Mouse (Mus musculus) kidney, adult 9 months (tissue): ENCODE results near the gene Etl4.

ENCODE experiments used
- DNase-seq: peaks from one replicate; pipeline ENCODE4 v3.0.0; 2022

Gene Etl4

GRCm38 (mm10) chr2:19909171-19909899 lies at the start of gene Etl4:
Etl4 (plus strand) TSS chr2:19909780.
- DNase-seq = no peak

GRCm38 (mm10) chr2:19869167-19869566 lies 40.4 kb upstream of the Etl4 start:
- DNase-seq = no peak

- DNase-seq = no peak
Measured at GRCm38 (mm10) chr2:19871881-19872280, 37.7 kb upstream of the Etl4 start.

GRCm38 (mm10) chr2:19890875-19891274 lies 18.7 kb upstream of the Etl4 start:
- no peak for DNase-seq

DNA sequence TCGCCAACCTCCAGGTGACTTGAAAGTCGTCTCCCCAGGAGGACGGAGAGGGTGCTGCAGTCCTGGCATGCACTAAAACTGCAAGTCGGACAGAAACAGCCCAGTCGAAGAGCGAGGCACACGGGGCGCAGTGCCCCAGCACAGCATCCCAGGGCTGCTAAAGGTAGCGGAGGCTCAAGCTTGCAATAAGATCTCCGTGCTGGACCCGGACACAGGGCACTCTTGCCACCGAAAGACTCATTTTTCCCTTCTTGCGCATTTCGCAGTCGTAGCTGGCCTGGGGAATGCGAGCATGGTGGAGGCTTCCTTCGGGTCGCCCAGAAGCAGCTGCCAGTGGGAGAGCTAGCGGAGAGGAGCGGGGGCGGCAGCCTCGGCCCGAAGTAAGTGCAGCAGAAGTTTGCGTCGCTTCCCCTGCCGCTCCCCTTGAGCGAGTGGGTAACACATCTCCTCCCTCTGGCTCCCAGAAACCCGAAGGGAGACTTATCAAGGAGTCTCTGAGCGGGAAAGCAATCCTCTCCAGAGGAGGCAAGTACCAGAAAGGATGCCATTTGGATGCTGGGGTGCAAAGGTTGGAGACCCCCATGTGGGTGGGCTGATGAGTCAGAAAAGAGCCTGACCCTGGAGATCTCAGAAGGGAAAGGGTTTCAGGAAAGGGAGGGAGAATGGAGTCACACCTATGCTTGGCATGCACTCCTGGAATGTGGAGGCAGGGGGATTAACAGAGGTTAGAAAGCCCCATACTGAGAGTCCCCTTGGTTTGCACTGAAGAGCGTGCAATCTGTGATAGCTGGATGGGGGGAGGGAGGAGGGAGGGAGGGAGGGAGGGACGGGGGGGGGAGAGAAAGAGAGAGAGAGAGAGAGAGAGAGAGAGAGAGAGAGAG lies 560 bp downstream of the Etl4 start:
- no peak for DNase-seq

- DNase-seq = no peak
Measured at GRCm38 (mm10) chr2:19910781-19911175, 1.2 kb downstream of the Etl4 start.

GRCm38 (mm10) chr2:19919190-19919589 lies 9.6 kb downstream of the Etl4 start:
- peak; percentile 44 for DNase-seq

DNA sequence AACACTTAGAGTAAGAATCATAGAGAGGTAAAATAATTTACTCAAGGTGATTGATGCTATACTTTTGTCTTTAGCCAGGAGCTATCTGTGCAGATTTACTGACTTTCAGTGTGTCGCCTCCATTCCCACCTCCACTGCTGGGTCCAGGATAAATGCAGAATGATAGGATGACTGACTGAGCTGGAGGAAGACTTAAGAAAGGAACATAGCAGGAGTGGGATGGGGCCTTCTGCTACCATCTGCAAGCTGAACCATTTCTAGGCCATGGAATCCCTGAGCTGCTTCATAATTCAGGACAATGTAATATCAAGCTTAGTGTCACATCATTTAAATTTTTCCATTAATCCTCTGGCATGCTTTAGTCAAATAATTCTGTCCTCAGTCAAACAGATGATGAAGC lies 20.4 kb downstream of the Etl4 start:
- DNase-seq = no peak

DNA sequence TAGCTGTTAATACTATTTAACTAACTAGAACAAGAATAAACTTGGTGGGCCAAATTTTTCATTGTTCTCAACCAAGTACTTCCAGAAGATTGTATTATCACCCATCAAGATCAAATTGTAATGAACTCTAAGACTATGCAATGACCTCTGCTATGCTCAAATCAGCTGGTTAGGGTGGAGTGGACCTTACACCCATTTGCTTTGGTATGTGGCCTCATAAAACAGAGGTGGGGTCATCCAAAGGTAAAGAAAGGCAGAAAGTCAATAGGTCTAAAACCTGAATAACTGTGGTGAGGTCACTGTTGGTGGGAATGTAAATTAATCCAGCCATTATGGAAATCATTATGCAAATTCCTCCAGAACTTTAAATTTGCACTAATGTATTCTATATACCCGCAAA lies 24.3 kb downstream of the Etl4 start:
- no peak for DNase-seq

DNA sequence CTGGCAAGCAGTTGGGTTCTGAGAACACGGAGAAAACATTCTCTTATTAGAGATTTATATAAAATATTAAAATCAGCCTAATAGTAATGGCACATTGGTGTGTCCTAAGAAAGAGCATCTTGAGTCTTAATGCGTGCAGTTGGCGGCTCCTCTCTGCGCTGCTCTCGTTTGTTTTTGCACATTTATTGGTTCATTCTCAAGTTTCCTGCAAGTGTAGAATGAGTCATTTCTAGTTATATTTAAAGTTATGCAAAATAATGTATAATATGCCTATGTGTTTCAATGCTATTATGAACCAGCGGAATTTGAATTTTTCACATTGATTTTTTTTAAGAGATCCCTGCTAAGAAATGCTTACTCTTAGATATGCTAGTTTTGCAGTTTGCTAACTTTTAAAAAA lies 35.6 kb downstream of the Etl4 start:
- no peak for DNase-seq

DNA sequence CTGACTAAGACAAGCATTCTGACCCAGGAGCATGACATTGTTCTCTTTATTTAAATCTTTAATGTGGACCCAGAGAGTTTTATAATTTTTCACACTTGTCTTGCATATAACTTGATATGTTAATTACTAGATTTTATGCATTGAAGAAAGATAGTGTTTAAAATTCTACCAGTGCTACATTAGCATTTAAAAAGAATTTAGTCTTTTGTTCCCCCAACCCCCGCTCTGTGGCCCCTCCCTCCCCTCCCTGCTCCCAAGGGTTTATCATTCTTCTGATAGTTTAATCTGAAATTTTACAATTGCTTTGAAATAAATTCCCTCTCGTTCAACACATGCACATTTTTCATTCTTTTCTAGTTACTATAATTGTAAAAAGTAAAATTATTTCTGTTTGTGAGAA lies 43.4 kb downstream of the Etl4 start:
- DNase-seq = no peak

DNA sequence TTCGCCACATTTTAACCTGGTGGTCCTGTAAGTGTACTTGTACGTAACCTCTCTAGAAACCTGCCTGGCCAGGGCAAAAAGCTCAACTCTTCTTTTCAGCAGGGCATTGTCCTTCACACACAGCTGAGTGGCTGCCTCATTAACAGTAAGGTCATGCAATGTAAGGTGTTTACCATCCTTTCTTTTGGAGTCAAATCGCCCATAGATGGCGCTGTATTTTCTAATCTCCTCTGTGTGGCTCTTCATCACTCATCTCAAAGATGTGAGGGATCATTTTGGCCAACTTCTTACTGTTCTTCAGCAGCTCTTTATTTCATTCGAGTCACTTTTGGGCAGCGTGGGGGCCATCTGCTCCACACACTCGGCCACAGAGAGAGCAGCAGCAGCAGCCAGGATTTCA lies 56.9 kb downstream of the Etl4 start:
- DNase-seq = peak; percentile 1

DNA sequence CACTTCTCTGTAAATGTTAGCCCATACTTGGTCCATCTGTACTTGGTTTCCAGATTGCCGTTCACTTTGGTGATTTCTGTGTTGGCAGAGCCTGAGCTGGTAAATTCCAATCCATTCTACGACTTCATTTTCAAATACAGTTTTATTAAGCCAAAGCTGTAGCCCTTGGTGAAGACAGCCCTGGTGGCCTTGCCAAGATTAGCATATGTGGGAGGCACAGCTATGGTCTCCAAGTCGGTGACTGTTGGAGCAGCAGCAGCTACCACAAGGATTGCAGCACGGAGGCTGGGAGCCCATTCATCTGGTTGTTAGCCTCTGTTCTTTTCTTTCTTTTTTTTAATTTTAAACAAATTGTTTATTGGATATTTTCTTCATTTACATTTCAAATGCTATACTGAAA lies 128.1 kb downstream of the Etl4 start:
- no peak for DNase-seq

- DNase-seq = no peak
Measured at GRCm38 (mm10) chr2:20072377-20072776, 162.8 kb downstream of the Etl4 start.

DNA sequence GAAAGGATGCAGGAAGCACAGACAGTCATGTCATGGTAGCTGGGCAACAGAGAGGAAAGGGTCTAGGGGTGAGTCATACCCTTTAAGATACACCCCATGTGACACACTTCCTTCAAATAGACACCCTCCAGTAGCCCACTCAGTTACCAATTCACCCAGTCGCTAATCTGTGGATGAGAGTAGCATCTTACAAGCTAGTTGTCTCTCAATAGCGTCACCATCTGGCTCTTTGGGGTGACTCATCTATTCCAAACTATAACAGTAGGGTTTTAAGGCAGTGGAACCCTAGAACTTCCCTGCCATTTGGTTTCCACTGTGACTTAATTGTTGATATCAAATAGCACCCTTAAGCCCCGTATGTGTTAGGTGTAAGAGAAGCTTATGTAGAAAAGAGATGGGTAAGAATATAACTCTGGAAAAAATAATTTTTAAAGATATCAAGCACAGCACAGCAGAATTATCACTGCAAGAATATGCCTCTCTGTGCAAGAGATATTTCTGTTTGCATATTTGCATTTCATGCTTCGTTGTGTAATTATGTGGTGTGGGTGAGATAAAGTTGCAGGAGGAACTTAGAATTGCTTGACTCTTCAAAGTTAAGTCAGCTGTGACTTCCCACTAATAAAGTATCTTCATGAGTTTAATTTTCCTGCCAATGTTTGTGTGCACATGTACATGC lies 166.7 kb downstream of the Etl4 start:
- DNase-seq = no peak

DNA sequence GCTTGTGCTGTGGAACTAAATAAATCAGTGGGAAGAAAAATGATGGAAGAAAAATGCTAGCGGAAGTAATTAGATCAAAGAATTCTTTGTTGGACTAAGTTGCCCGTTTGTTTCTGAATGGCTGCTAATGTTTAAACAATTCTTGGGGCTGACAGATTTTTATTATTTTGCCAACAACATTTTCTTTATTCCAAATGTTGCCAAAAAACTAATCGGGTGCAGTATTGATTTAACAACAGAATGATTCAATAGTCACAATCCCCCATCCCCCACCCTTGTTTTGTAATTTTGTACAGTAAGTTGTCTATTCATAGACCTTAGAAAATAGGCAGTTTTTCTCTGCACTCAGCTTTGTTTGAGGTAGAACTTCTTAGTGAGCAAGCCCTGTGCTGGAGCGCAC lies 175.2 kb downstream of the Etl4 start:
- DNase-seq = no peak

- DNase-seq = no peak
Measured at GRCm38 (mm10) chr2:20105456-20105855, 195.9 kb downstream of the Etl4 start.

- no peak for DNase-seq
Measured at GRCm38 (mm10) chr2:20111703-20112102, 202.1 kb downstream of the Etl4 start.

DNA sequence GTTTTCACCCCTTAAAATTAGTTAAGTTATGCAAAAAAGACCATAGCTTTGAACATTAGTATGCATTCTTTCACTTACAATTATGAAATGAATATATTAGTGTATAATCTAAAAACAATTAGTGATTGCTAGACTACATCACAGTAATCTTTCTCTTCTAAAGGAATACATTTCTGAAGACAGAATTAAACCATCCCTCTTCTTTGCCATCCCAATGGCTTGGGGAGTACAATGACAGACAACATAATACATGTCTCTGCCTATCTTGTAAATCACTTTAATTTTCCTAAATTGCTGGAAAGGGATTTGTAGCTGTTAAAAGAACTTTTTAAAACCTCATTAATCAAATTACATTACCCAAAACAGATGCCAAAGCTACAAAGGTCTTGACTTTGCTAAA lies 216.3 kb downstream of the Etl4 start:
- no peak for DNase-seq

DNA sequence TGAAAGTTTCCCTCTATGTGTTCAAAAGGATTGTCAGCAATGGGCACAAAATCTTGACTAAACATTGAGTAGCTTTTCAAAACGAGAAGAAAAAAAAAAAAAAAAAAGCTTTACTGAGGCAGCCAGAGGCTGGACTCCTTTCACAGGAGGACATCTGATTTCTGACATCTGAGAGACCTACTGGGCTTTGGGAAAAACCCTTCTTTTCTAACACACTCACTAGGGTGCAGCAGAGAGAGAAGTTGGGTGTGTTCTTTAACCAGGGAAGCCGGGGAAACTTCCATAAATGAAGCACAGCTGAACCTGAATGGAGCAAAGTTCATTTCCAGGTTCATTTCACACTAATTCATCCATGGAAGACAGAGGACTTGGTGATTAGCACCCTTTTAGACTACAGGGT lies 222.2 kb downstream of the Etl4 start:
- peak; percentile 77 for DNase-seq

DNA sequence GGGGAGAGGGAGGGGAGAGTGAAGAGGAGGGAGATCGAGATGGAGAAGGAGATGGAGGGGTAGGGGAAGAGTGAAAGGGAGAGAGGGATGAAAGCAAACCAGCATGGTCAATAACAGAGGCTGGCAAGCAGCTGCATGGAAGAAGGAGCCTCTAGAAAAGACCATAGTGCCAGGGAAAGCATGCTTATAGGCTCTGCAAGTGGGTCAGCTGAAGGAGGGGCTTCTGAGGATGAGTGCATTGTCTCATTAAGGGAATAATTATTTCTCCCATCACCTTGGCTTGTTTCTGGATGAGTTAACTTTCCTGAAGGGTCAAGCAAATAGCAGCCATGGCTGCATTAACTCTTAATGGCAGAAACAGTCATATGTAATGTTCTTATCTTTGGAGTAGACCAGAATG lies 228.8 kb downstream of the Etl4 start:
- no peak for DNase-seq

GRCm38 (mm10) chr2:20145368-20145767 lies 235.8 kb downstream of the Etl4 start:
- no peak for DNase-seq

- DNase-seq = peak; percentile 5
Measured at GRCm38 (mm10) chr2:20167073-20167472, 257.5 kb downstream of the Etl4 start.

DNA sequence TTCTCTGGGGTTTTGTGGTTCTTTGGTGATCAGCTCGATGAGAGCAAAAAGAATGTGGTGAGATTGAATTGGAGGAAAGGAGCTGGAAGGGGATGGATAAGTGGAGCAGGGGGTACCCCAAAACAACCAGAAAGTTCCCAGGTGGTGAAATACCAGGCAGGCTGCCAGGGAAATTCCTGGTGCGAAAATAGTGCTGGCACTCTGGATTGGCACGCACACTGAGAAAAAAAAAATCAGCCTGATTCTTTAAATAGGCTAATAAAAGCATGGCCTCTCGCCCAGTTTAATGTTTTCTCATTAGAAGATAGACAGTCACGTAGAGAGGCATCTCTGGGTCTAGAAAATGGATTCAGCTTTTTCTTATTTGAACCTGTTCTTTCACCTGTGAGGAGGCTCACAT lies 258.0 kb downstream of the Etl4 start:
- DNase-seq = peak; percentile 45
